Mouse (Mus musculus): ENCODE results near the gene Pgam2. TPM values are rescaled to one million over a fixed set of nuclear protein-coding genes. Genes with fewer than 3 reads are reported as not detected.

Gene Pgam2
- polyA plus RNA-seq, 1 experiment = 1.5 TPM

DNA sequence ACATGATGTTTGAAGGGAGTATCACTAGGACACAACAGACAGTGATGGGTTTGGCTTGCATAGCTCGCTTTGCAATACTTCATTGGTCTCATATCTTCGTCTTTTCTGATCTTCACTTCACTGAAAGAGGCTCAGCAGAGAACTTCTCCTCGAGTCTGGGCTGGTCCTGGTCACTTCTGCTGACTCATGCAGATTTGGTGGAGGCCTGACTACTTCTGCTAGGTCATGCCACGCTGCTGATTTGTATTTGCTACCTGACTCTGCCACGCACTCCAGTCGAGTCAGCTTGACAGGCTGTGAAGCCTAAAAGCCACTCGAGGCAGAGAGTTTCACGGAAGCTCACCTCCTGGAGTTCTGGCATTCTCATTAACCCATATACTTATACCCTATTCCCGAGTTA lies 4.4 kb upstream of the Pgam2 start:
- no peak overlapping the region for H3K27ac ChIP-seq (ENCODE audit: insufficient read depth, low read length)
- H3K4me1 ChIP-seq (ENCODE audit: control insufficient read depth, insufficient read depth, insufficient read length) = 0 out of 2 replicates have a peak, but pooled peaks cover 2% of the 10 kb centered on the region
- no peak for TF ChIP-seq POLR2A (IDR thresholded peaks at IDR 0.05; ENCODE audit: low read depth, low read length)
- no peak overlapping the region for H3K4me3 ChIP-seq (ENCODE audit: extremely low read depth, insufficient read depth, insufficient read length)
- no peak for DNase-seq (ENCODE audit: low read depth in 1 of 2, low spot score in 2 of 2)
- H3K36me3 ChIP-seq (ENCODE audit: control insufficient read depth, insufficient read depth, low read length) = no peaks in the 10 kb centered on the region
- 85% methylated on average over 9 of the region's 9 CpGs for WGBS
- H3K27me3 ChIP-seq (ENCODE audit: control insufficient read depth, insufficient read depth, low read length) = no peaks in the 10 kb centered on the region

GRCm38 (mm10) chr11:5805711-5806110 lies 2.2 kb upstream of the Pgam2 start:
- WGBS = 74% methylated on average over 3 of the region's 3 CpGs
- H3K27ac ChIP-seq (ENCODE audit: insufficient read depth, low read length) = no peak overlapping the region

DNA sequence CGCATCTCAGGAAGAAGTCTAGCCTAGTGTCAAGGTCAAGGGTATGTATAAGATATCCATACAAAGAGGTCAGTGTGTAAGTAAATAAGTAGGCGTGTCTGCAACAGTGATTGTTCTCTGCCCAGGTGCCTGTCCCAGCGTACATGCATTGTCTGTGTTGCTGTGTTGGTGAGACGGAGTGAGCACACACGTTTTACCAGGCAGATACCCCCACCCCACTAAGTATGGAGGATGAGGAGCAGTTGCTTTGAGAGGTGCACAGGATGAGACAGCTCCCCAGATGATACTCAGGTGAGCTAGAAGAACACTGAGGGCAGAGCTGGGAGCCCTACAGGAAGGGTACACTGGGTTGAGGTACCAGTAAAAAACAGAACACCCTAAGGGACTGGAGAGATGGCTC lies 641 bp upstream of the Pgam2 start:
- H3K4me3 ChIP-seq (ENCODE audit: extremely low read depth, insufficient read depth, insufficient read length) = no peak overlapping the region
- peaks cover 10% of the 10 kb centered on the region; the same call in 1 of the 2 replicates for H3K4me1 ChIP-seq (ENCODE audit: control insufficient read depth, insufficient read depth, insufficient read length)
- H3K27me3 ChIP-seq (ENCODE audit: control insufficient read depth, insufficient read depth, low read length) = no peaks in the 10 kb centered on the region
- TF ChIP-seq POLR2A (IDR thresholded peaks at IDR 0.05; ENCODE audit: low read depth, low read length) (no peak), CTCF (IDR thresholded peaks at IDR 0.05; ENCODE audit: extremely low read depth, insufficient read depth, insufficient read length, insufficient replicate concordance) (no peak)
- 75% methylated on average over 5 of the region's 5 CpGs for WGBS
- H3K27ac ChIP-seq (ENCODE audit: insufficient read depth, low read length) = no peak overlapping the region
- H3K36me3 ChIP-seq (ENCODE audit: control insufficient read depth, insufficient read depth, low read length) = peaks cover 19% of the 10 kb centered on the region
- no peak for DNase-seq (ENCODE audit: low read depth in 1 of 2, low spot score in 2 of 2)

More at GRCm38 (mm10) chr11:5805711-5806110, 2.2 kb upstream of the Pgam2 start:
- TF ChIP-seq POLR2A (IDR thresholded peaks at IDR 0.05; ENCODE audit: low read depth, low read length) (no peak), CTCF (IDR thresholded peaks at IDR 0.05; ENCODE audit: extremely low read depth, insufficient read depth, insufficient read length, insufficient replicate concordance) (no peak)
- no peak for DNase-seq (ENCODE audit: low read depth in 1 of 2, low spot score in 2 of 2)
- H3K4me1 ChIP-seq (ENCODE audit: control insufficient read depth, insufficient read depth, insufficient read length) = peaks cover 10% of the 10 kb centered on the region; the same call in 1 of the 2 replicates
- H3K36me3 ChIP-seq (ENCODE audit: control insufficient read depth, insufficient read depth, low read length) = peaks cover 6% of the 10 kb centered on the region
- no peaks in the 10 kb centered on the region for H3K27me3 ChIP-seq (ENCODE audit: control insufficient read depth, insufficient read depth, low read length)
- no peak overlapping the region for H3K4me3 ChIP-seq (ENCODE audit: extremely low read depth, insufficient read depth, insufficient read length)

GRCm38 (mm10) chr11:5802457-5803217 lies 896 bp downstream of the Pgam2 start:
- no peak overlapping the region for H3K4me3 ChIP-seq (ENCODE audit: extremely low read depth, insufficient read depth, insufficient read length)
- TF ChIP-seq POLR2A (IDR thresholded peaks at IDR 0.05; ENCODE audit: low read depth, low read length) (no peak), CTCF (IDR thresholded peaks at IDR 0.05; ENCODE audit: extremely low read depth, insufficient read depth, insufficient read length, insufficient replicate concordance) (no peak)
- H3K27ac ChIP-seq (ENCODE audit: insufficient read depth, low read length) = no peak overlapping the region
- WGBS = 63% methylated on average over 8 of the region's 8 CpGs
- DNase-seq (ENCODE audit: low read depth in 1 of 2, low spot score in 2 of 2) = no peak
- H3K36me3 ChIP-seq (ENCODE audit: control insufficient read depth, insufficient read depth, low read length) = peaks cover 32% of the 10 kb centered on the region
- no peaks in the 10 kb centered on the region for H3K27me3 ChIP-seq (ENCODE audit: control insufficient read depth, insufficient read depth, low read length)
- peaks cover 10% of the 10 kb centered on the region; the same call in 1 of the 2 replicates for H3K4me1 ChIP-seq (ENCODE audit: control insufficient read depth, insufficient read depth, insufficient read length)

DNA sequence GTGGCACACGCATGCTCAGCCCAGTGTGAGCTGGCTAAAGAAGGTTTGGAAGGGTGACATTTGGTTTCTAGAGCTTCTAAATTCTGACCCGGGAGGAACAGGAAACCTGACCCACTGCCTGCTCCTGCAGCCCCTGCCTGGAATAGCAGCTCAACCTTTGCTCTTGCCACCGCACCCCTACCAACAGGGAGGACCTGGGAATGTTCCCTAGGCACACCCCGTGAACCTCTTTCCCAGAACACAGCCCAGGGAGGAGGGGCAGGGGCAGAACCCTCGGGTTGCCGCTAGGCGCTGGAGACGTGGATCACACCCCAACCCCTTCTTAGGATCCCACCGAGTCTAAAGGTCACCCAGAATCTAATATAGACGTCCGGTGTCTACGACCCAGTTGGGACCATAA lies 1.5 kb downstream of the Pgam2 start:
- H3K4me1 ChIP-seq (ENCODE audit: control insufficient read depth, insufficient read depth, insufficient read length) = peaks cover 10% of the 10 kb centered on the region; the same call in 1 of the 2 replicates
- WGBS = 67% methylated on average over 12 of the region's 12 CpGs
- no peak for DNase-seq (ENCODE audit: low read depth in 1 of 2, low spot score in 2 of 2)
- no peak overlapping the region for H3K4me3 ChIP-seq (ENCODE audit: extremely low read depth, insufficient read depth, insufficient read length)
- H3K27ac ChIP-seq (ENCODE audit: insufficient read depth, low read length) = no peak overlapping the region
- H3K27me3 ChIP-seq (ENCODE audit: control insufficient read depth, insufficient read depth, low read length) = no peaks in the 10 kb centered on the region
- peaks cover 38% of the 10 kb centered on the region for H3K36me3 ChIP-seq (ENCODE audit: control insufficient read depth, insufficient read depth, low read length)
- TF ChIP-seq POLR2A (IDR thresholded peaks at IDR 0.05; ENCODE audit: low read depth, low read length) (no peak), CTCF (IDR thresholded peaks at IDR 0.05; ENCODE audit: extremely low read depth, insufficient read depth, insufficient read length, insufficient replicate concordance) (no peak)

DNA sequence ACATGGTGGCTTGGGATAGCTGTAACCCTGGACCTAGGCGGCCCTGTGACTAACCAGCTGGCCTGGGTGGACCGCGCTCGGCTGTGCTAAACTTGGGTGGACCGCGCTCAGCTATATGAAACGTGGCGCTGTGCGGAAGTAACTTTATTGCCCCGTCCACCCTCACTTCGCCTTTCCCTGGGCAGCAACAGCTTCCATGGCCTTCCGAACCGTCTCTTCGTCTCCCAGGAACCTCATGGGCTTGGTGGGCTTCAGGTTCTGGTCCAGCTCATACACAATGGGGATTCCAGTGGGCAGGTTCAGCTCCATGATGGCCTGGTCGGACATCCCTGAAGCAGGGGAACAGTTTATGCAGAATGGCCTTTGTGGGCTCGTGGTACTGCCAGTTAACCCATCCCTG lies 2.0 kb downstream of the Pgam2 start:
- WGBS = 94% methylated on average over 16 of the region's 16 CpGs
- Histone ChIP-seq H3K4me1 (ENCODE audit: control insufficient read depth, insufficient read depth, insufficient read length) (peaks cover 10% of the 10 kb centered on the region; the same call in 1 of the 2 replicates), H3K4me3 (ENCODE audit: extremely low read depth, insufficient read depth, insufficient read length) (no peak overlapping the region), H3K27me3 (ENCODE audit: control insufficient read depth, insufficient read depth, low read length) (no peaks in the 10 kb centered on the region), H3K27ac (ENCODE audit: insufficient read depth, low read length) (no peak overlapping the region), H3K36me3 (ENCODE audit: control insufficient read depth, insufficient read depth, low read length) (peaks cover 43% of the 10 kb centered on the region)
- DNase-seq (ENCODE audit: low read depth in 1 of 2, low spot score in 2 of 2) = no peak
- TF ChIP-seq CTCF (IDR thresholded peaks at IDR 0.05; ENCODE audit: extremely low read depth, insufficient read depth, insufficient read length, insufficient replicate concordance) (no peak), POLR2A (IDR thresholded peaks at IDR 0.05; ENCODE audit: low read depth, low read length) (no peak)
